Mouse (Mus musculus) kidney, embryonic 14.5 days (tissue): ENCODE data around the gene Rgs2. TPM values are rescaled to one million over a fixed set of nuclear protein-coding genes. Genes with fewer than 3 reads are reported as not detected.

Source experiments
- ATAC-seq: fragments of 200-750 bp; cut with Nextera tagmentation; 2 replicates; pipeline ENCODE4 v1.8.0; 2017; ENCODE audit warnings: moderate number of reproducible peaks, mild to moderate bottlenecking, moderate TSS enrichment, moderate library complexity; ENCODE audit not compliant: low FRiP score, low TSS enrichment
- H3K27ac ChIP-seq: fragments of 300-500 bp; sonication (generic); 2 replicates; pipeline ENCODE4 v1.5.1; 2014; ENCODE audit warnings: low read depth, mild to moderate bottlenecking, low read length, moderate library complexity, mixed read lengths
- H3K27me3 ChIP-seq: fragments of 300-500 bp; sonication (generic); 2 replicates; pipeline ENCODE4 v1.6.1; 2014; ENCODE audit warnings: mild to moderate bottlenecking, low read length; ENCODE audit not compliant: control insufficient read depth, insufficient read depth
- H3K36me3 ChIP-seq: fragments of 300-500 bp; sonication (generic); 2 replicates; pipeline ENCODE4 v1.6.1; 2014; ENCODE audit warnings: low read length, mixed read lengths; ENCODE audit not compliant: control insufficient read depth, insufficient read depth
- H3K4me1 ChIP-seq: fragments of 300-500 bp; sonication (generic); 2 replicates; pipeline ENCODE4 v1.6.1; 2014; ENCODE audit warnings: low read length, mixed read lengths; ENCODE audit not compliant: control insufficient read depth, insufficient read depth
- H3K4me2 ChIP-seq: fragments of 300-500 bp; sonication (generic); replicated peaks from 2 replicates; pipeline ENCODE4 v1.6.1; 2014; ENCODE audit warnings: low read depth, mild to moderate bottlenecking, low read length
- H3K4me3 ChIP-seq: fragments of 300-500 bp; sonication (generic); 2 replicates; pipeline ENCODE4 v1.5.1; 2014; ENCODE audit warnings: mild to moderate bottlenecking, low read length
- H3K9ac ChIP-seq: fragments of 300-500 bp; sonication (generic); 2 replicates; pipeline ENCODE4 v1.6.1; 2014; ENCODE audit warnings: low read depth, mild to moderate bottlenecking, low read length, moderate library complexity
- H3K9me3 ChIP-seq: fragments of 300-500 bp; sonication (generic); 2 replicates; pipeline ENCODE4 v1.6.1; 2016; ENCODE audit warnings: low read length; ENCODE audit not compliant: control insufficient read depth
- WGBS: fragments of 180-500 bp; shearing (Covaris S2); extraction: QIAGEN DNeasy Blood & Tissue Kit; methylation state at CpG from one replicate; pipeline ENCODE4 v1.1.7; 2014; 5-methylcytosine and 5-hydroxymethylcytosine counted together
- polyA plus RNA-seq: library from polyadenylated mRNA; unstranded; fragments of >200 nt; fragmentation: Nextera tagmentation; extraction: Ambion mirVana; gene quantifications from 2 replicates; pipeline ENCODE4 v1.2.1, GENCODE M21; 2014

Gene Rgs2
- polyA plus RNA-seq, 1 experiment from 2014 or later = 26.3 TPM

- H3K27ac ChIP-seq = no peak overlapping the region
- H3K9me3 ChIP-seq = no peaks in the 10 kb centered on the region
- WGBS = 82% methylated on average over 2 of the region's 2 CpGs
- H3K27me3 ChIP-seq = no peaks in the 10 kb centered on the region
- H3K4me2 ChIP-seq = no peak overlapping the region
- H3K4me1 ChIP-seq = no peaks in the 10 kb centered on the region
- no peak overlapping the region for H3K4me3 ChIP-seq
- H3K9ac ChIP-seq = no peak overlapping the region
- no peak for ATAC-seq
- H3K36me3 ChIP-seq = no peaks in the 10 kb centered on the region
These were observed 11.4 kb downstream of the Rgs2 start for GRCm38 (mm10) chr1:143992528-143992927.

DNA sequence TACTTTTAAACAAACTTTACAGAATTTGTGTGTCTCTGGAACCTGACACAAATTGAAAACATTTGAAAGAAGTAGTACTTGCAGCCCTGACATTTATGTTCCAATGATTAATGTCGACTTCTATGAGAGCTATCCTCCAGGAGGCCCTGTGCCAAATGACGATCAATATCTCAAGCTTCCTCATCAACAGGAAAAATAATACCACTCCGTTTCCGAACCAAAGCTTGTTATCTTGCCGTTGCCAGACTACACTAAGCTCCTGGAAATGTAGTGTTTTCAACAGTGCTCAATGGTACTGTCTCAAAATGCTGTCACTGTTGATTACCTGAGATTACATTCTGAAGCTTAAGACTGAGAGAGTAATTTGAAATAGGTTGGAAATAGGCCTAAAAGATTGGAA, 13.7 kb downstream of the Rgs2 start:
- 33% methylated on average over 5 of the region's 5 CpGs for WGBS
- Histone ChIP-seq H3K4me1 (no peaks in the 10 kb centered on the region), H3K27me3 (no peaks in the 10 kb centered on the region), H3K9me3 (no peaks in the 10 kb centered on the region), H3K27ac (no peak overlapping the region), H3K36me3 (no peaks in the 10 kb centered on the region), H3K4me2 (no peak overlapping the region), H3K9ac (no peak overlapping the region), H3K4me3 (no peak overlapping the region)
- ATAC-seq = no peak

DNA sequence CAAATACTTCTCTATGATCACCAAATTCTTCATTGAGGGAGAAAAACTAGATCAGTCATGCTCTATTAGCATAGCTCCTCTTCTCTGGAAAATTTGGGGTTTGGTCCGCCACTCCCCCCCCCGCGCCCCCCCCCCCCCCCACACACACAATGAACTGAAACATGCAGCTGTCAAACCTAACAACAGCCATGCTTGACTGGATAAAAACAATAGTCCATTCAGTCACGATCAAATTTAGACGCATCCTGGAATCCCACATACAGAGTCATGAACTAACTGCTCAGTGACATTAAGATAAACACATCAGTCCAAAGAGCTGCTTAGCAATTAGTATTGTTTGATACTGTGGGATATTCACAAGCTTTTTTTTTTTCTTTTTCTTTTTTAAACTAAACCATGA, 14.2 kb downstream of the Rgs2 start:
- no peaks in the 10 kb centered on the region for H3K9me3 ChIP-seq
- no peaks in the 10 kb centered on the region for H3K36me3 ChIP-seq
- H3K27me3 ChIP-seq = no peaks in the 10 kb centered on the region
- no peaks in the 10 kb centered on the region for H3K4me1 ChIP-seq
- 30% methylated on average over 5 of the region's 5 CpGs for WGBS
- H3K9ac ChIP-seq = no peak overlapping the region
- H3K4me3 ChIP-seq = no peak overlapping the region
- ATAC-seq = no peak
- H3K4me2 ChIP-seq = no peak overlapping the region
- H3K27ac ChIP-seq = no peak overlapping the region

GRCm38 (mm10) chr1:143988756-143989155, 15.2 kb downstream of the Rgs2 start:
- WGBS = 47% methylated on average over 6 of the region's 6 CpGs
- no peaks in the 10 kb centered on the region for H3K27me3 ChIP-seq
- H3K36me3 ChIP-seq = no peaks in the 10 kb centered on the region
- H3K27ac ChIP-seq = no peak overlapping the region
- no peaks in the 10 kb centered on the region for H3K9me3 ChIP-seq
- H3K4me3 ChIP-seq = no peak overlapping the region
- H3K9ac ChIP-seq = no peak overlapping the region
- ATAC-seq = no peak
- no peak overlapping the region for H3K4me2 ChIP-seq
- no peaks in the 10 kb centered on the region for H3K4me1 ChIP-seq

DNA sequence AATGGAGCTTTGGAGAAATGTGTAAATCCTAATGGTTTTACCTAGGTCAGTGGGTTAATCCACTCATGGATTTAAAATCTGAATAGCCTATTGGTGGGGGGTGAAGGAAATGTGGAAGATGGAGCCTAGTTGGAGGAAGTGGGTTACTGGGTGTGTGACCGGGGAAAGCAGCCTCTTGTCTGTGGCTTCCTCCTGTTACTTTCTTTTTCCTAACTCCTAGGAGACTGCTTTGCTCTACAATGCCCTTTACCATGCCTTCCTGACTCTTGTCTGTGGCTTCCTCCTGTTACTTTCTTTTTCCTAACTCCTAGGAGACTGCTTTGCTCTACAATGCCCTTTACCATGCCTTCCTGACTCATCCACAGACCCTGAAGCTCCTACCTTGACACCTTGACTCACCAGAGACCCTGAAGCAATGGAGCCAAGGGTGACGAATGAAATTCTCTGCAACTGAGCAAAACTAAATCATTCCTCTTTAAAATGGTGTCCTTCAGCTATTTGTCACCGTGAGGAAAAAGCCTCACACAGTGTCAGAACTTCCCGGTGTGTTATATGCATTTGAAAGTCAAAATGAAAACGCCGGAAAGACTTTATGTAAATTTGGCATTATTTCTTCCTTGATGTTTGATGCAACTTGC, 18.9 kb downstream of the Rgs2 start:
- no peak overlapping the region for H3K27ac ChIP-seq
- no peak for ATAC-seq
- H3K27me3 ChIP-seq = no peaks in the 10 kb centered on the region
- no peak overlapping the region for H3K9ac ChIP-seq
- H3K9me3 ChIP-seq = no peaks in the 10 kb centered on the region
- 88% methylated on average over 6 of the region's 6 CpGs for WGBS
- H3K4me3 ChIP-seq = no peak overlapping the region
- H3K4me2 ChIP-seq = no peak overlapping the region
- no peaks in the 10 kb centered on the region for H3K36me3 ChIP-seq
- H3K4me1 ChIP-seq = no peaks in the 10 kb centered on the region

DNA sequence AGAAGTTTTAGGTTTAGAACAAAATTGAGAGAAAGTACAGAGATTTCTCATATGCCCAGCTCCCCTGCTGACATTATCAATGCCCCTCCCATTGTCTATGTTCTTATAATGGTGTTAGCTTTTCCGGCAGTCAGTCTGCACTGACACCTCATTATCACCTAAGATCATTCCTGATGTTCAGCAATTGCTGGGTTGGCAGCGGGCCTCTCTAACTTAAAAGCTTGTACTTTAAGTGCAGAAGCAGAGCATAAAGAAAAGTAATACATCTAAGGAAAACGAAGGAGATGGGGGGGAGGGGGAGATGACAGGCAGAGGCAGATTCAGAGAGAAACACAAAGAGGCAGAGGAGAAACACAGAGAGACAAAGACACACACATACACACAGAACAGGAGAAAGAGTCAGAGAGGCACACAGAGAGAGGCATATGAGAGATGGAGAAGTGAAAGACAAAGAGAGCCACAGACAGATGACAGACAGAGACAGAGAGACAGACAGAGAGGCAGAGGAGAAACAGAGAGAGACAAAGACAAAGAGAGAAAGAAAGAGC, 21.1 kb downstream of the Rgs2 start:
- Histone ChIP-seq H3K27me3 (no peaks in the 10 kb centered on the region), H3K4me1 (no peaks in the 10 kb centered on the region), H3K9me3 (no peaks in the 10 kb centered on the region), H3K9ac (no peak overlapping the region), H3K4me3 (no peak overlapping the region), H3K36me3 (no peaks in the 10 kb centered on the region), H3K4me2 (no peak overlapping the region), H3K27ac (no peak overlapping the region)
- ATAC-seq = no peak
- 25% methylated on average over 3 of the region's 3 CpGs for WGBS

GRCm38 (mm10) chr1:143982085-143982764, 21.7 kb downstream of the Rgs2 start:
- H3K27me3 ChIP-seq = no peaks in the 10 kb centered on the region
- 56% methylated on average over 2 of the region's 2 CpGs for WGBS
- H3K4me1 ChIP-seq = no peaks in the 10 kb centered on the region
- no peak overlapping the region for H3K4me3 ChIP-seq
- no peak overlapping the region for H3K9ac ChIP-seq
- ATAC-seq = no peak
- H3K9me3 ChIP-seq = no peaks in the 10 kb centered on the region
- H3K36me3 ChIP-seq = no peaks in the 10 kb centered on the region
- H3K4me2 ChIP-seq = no peak overlapping the region
- no peak overlapping the region for H3K27ac ChIP-seq

- no peaks in the 10 kb centered on the region for H3K27me3 ChIP-seq
- no peak for ATAC-seq
- no peak overlapping the region for H3K9ac ChIP-seq
- H3K4me1 ChIP-seq = no peaks in the 10 kb centered on the region
- no peak overlapping the region for H3K27ac ChIP-seq
- H3K9me3 ChIP-seq = no peaks in the 10 kb centered on the region
- no peak overlapping the region for H3K4me3 ChIP-seq
- no peaks in the 10 kb centered on the region for H3K36me3 ChIP-seq
- H3K4me2 ChIP-seq = no peak overlapping the region
These were observed 23.1 kb downstream of the Rgs2 start for GRCm38 (mm10) chr1:143980811-143981210.

DNA sequence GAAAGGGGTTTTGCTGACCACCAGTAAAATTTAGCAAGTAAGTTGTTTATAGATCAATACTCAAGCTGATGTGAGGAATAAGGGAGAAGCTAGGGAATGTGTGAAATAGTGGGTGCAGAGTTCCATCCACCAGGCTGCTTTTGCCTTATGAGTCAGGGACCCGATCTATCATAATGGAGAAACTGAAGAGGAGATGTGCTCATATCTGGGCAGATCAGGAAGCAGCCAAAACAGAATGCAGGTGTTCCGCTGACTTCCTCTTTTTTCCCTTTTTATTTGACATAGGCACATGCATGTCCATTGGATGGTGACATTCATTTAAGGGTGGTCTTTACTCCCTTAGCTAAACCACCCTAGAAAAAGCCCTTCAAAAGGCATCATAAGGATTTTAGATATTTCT, 29.3 kb downstream of the Rgs2 start:
- no peaks in the 10 kb centered on the region for H3K27me3 ChIP-seq
- no peak overlapping the region for H3K27ac ChIP-seq
- H3K4me2 ChIP-seq = no peak overlapping the region
- ATAC-seq = no peak
- H3K9me3 ChIP-seq = no peaks in the 10 kb centered on the region
- H3K4me3 ChIP-seq = no peak overlapping the region
- WGBS = 90% methylated on average over 2 of the region's 2 CpGs
- no peaks in the 10 kb centered on the region for H3K36me3 ChIP-seq
- H3K4me1 ChIP-seq = no peaks in the 10 kb centered on the region
- no peak overlapping the region for H3K9ac ChIP-seq
